Mouse (Mus musculus): ENCODE measurements around the gene Gm4297. TPM values are rescaled to one million over a fixed set of nuclear protein-coding genes. Genes with fewer than 3 reads are reported as not detected.
"Not testable (repeated sequence)": the region's sequence is repeated elsewhere in the genome, so short reads cannot be mapped to it uniquely, and the experiment has no call there.

Gm4297 gene
- not detected in 2 replicates for polyA plus RNA-seq (2015; fragmentation: Nextera tagmentation; extraction: Ambion mirVana)

- H3K27me3 ChIP-seq (replicated peaks; ENCODE audit: control insufficient read depth, insufficient read depth, low read length); ATAC-seq; H3K4me2 ChIP-seq (ENCODE audit: low read length); H3K4me3 ChIP-seq (ENCODE audit: low read length); H3K4me1 ChIP-seq (ENCODE audit: control insufficient read depth, insufficient read depth, low read depth, low read length); H3K27ac ChIP-seq (ENCODE audit: low read depth, low read length); H3K9ac ChIP-seq (ENCODE audit: low read depth, low read length); H3K9me3 ChIP-seq (ENCODE audit: control insufficient read depth, low read length); H3K36me3 ChIP-seq (ENCODE audit: control insufficient read depth, insufficient read depth, low read length): not testable (repeated sequence)
- WGBS: 91% methylated on average over 4 of the region's 4 CpGs
These were observed at the start of gene Gm4297 for GRCm38 (mm10) chrX:24574795-24575194. TSS of gene Gm4297 (minus strand) at chrX:24574895.

Small RNAs within 50 kb of the gene (microRNA-seq; reads per million reads assigned to microRNA genes)
- gene Gm27839: not detected
- gene Gm27910: not detected

Other genes with a start within 250 kb of the Gm4297 start
- not detected in 2 replicates for gene Gm5934, start 74.1 kb downstream of the Gm4297 start, polyA plus RNA-seq (2015; fragmentation: Nextera tagmentation; extraction: Ambion mirVana)
- not detected in 2 replicates for gene Gm5935, start 200.3 kb upstream of the Gm4297 start, polyA plus RNA-seq (2015; fragmentation: Nextera tagmentation; extraction: Ambion mirVana)